Mouse (Mus musculus) adrenal gland, postnatal 4 days (tissue): ENCODE measurements around the gene Hoxa10. TPM values are rescaled to one million over a fixed set of nuclear protein-coding genes. Genes with fewer than 3 reads are reported as not detected.

Experiments used
- DNase-seq, 2 experiments: peaks; one replicate each; pipeline ENCODE4 v3.0.0; 2021 to 2022; ENCODE audit warnings: low spot score in 2 of 2, mixed read lengths in 2 of 2
- microRNA-seq: library from miRNA; unstranded; fragments of <30 nt; microRNA quantifications from one replicate; pipeline ENCODE4 v1.2.0, GENCODE M21; 2021
- total RNA-seq, 2 experiments: library from RNA; stranded (reverse); gene quantifications; 2 replicates each; pipeline ENCODE4 v1.2.3; 2021

The Hoxa10 gene
- total RNA-seq, 2 experiments from 2014 or later, result 0.87 to 11.1 TPM

- DNase-seq, result no peak
Measured at GRCm38 (mm10) chr6:52186500-52186899, 54.2 kb downstream of the Hoxa10 start.

GRCm38 (mm10) chr6:52185834-52186233, 54.8 kb downstream of the Hoxa10 start:
- DNase-seq, result no peak

GRCm38 (mm10) chr6:52185222-52185621, 55.4 kb downstream of the Hoxa10 start:
- DNase-seq, result no peak

- no peak for DNase-seq
Measured at GRCm38 (mm10) chr6:52184668-52185067, 56.0 kb downstream of the Hoxa10 start.

GRCm38 (mm10) chr6:52183311-52184080, 57.2 kb downstream of the Hoxa10 start:
- DNase-seq, result no peak

GRCm38 (mm10) chr6:52182793-52183192, 57.9 kb downstream of the Hoxa10 start:
- DNase-seq, result no peak

- no peak for DNase-seq
Measured at GRCm38 (mm10) chr6:52182030-52182429, 58.6 kb downstream of the Hoxa10 start.

Small RNAs within 50 kb of the gene (microRNA-seq; reads per million reads assigned to microRNA genes)
- gene Mir196b, result 2,446 reads per million, percentile 86 among the genes with 10 or more reads in this experiment

Other genes with a start within 250 kb of the Hoxa10 start
- gene Skap2, start 228.3 kb downstream of the Hoxa10 start, total RNA-seq, result 10 to 100 TPM; 42.5 to 46.4 TPM
- 1 to 10 TPM; 1.2 to 1.4 TPM for gene Hoxa1, start 82.5 kb downstream of the Hoxa10 start, total RNA-seq
- gene Hoxa2, start 76.0 kb downstream of the Hoxa10 start, total RNA-seq, result 1 to 10 TPM; 5.3 to 6.2 TPM
- 1 to 10 TPM; 1.0 to 1.6 TPM for gene 5730596B20Rik, start 63.4 kb downstream of the Hoxa10 start, total RNA-seq
- gene Hoxa4, start 49.1 kb downstream of the Hoxa10 start, total RNA-seq, result 1 to 10 TPM; 6.5 to 7.3 TPM
- gene Hoxa5, start 36.3 kb downstream of the Hoxa10 start, total RNA-seq, result 10 to 100 TPM; 25.9 TPM
- 10 to 100 TPM in 1 of 2 experiments, 1 to 10 TPM in 1; 6.7 to 10.6 TPM for gene Hoxa6, start 32.1 kb downstream of the Hoxa10 start, total RNA-seq
- 10 to 100 TPM; 13.3 to 15.6 TPM for gene Hoxa3, start 27.5 kb downstream of the Hoxa10 start, total RNA-seq
- gene Gm28308, start 27.5 kb downstream of the Hoxa10 start, total RNA-seq, result 1 to 10 TPM; 2.3 to 4.1 TPM
- 10 to 100 TPM; 25.1 to 28.1 TPM for gene Hoxa7, start 19.0 kb downstream of the Hoxa10 start, total RNA-seq
- gene Hoxa9, start 9.8 kb downstream of the Hoxa10 start, total RNA-seq, result 10 to 100 TPM in 1 of 2 experiments, 1 to 10 TPM in 1; 4.5 to 14.6 TPM
- gene Hoxa11, start 5.0 kb upstream of the Hoxa10 start, total RNA-seq, result 1 to 10 TPM in 1 of 2 experiments, not detected in 1; 3.0 TPM
- not detected for gene Hoxa13, start 20.0 kb upstream of the Hoxa10 start, total RNA-seq
- gene Evx1, start 72.6 kb upstream of the Hoxa10 start, total RNA-seq, result not detected